Mouse (Mus musculus) megakaryocyte-erythroid progenitor cell, adult 5-6 weeks (primary cell): ENCODE measurements around the gene Enox1. TPM values are rescaled to one million over a fixed set of nuclear protein-coding genes. Genes with fewer than 3 reads are reported as not detected.
"Not testable (repeated sequence)": the region's sequence is repeated elsewhere in the genome, so short reads cannot be mapped to it uniquely, and the experiment has no call there.

Experiments used
- ATAC-seq: replicated peaks from 2 replicates; pipeline ENCODE4 v1.8.0; 2016; ENCODE audit warnings: mild to moderate bottlenecking, inconsistent platforms; ENCODE audit not compliant: severe bottlenecking, poor library complexity, low FRiP score, low TSS enrichment
- total RNA-seq, 2 experiments: library from RNA; stranded (forward) in 1 of 2; stranded (reverse) in 1 of 2; fragments of 200-1000, 215-1000 nt in 1 of 2; fragments of >200 nt in 1 of 2; fragmentation: Nextera tagmentation in 1 of 2; gene quantifications; 2 replicates each; pipeline ENCODE4 v1.2.3; 2014 to 2017

Enox1 gene
- total RNA-seq (2014; fragmentation: Nextera tagmentation) = not detected in 2 replicates
- total RNA-seq (2017) = not detected in 2 replicates

- ATAC-seq = 0 out of 2 replicates have a peak, but pooled peaks have one; percentile 18
Measured at GRCm38 (mm10) chr14:77156222-77156910, at the start of gene Enox1. Enox1 (plus strand) TSS chr14:77156763.

GRCm38 (mm10) chr14:77110622-77111021, 45.9 kb upstream of the Enox1 start:
- not testable (repeated sequence) for ATAC-seq

- peak; percentile 59 for ATAC-seq
Measured at GRCm38 (mm10) chr14:77130612-77131011, 26.0 kb upstream of the Enox1 start.

GRCm38 (mm10) chr14:77136936-77137335, 19.6 kb upstream of the Enox1 start:
- ATAC-seq = no peak

GRCm38 (mm10) chr14:77141324-77142282, 15.0 kb upstream of the Enox1 start:
- peak; percentile 87 for ATAC-seq

GRCm38 (mm10) chr14:77145103-77145502, 11.5 kb upstream of the Enox1 start:
- no peak for ATAC-seq

- ATAC-seq = no peak
Measured at GRCm38 (mm10) chr14:77147635-77148034, 8.9 kb upstream of the Enox1 start.

- no peak for ATAC-seq
Measured at GRCm38 (mm10) chr14:77150556-77150955, 6.0 kb upstream of the Enox1 start.

GRCm38 (mm10) chr14:77151431-77151830, 5.1 kb upstream of the Enox1 start:
- ATAC-seq = no peak

GRCm38 (mm10) chr14:77156911-77157504, 445 bp downstream of the Enox1 start:
- ATAC-seq = 0 out of 2 replicates have a peak, but pooled peaks have one; percentile 30

- no peak for ATAC-seq
Measured at GRCm38 (mm10) chr14:77157505-77157911, 945 bp downstream of the Enox1 start.

GRCm38 (mm10) chr14:77159397-77159796, 2.8 kb downstream of the Enox1 start:
- no peak for ATAC-seq

GRCm38 (mm10) chr14:77162496-77162895, 5.9 kb downstream of the Enox1 start:
- no peak for ATAC-seq

GRCm38 (mm10) chr14:77164396-77164795, 7.8 kb downstream of the Enox1 start:
- ATAC-seq = no peak

GRCm38 (mm10) chr14:77168161-77168560, 11.6 kb downstream of the Enox1 start:
- ATAC-seq = no peak

GRCm38 (mm10) chr14:77174491-77174890, 17.9 kb downstream of the Enox1 start:
- no peak for ATAC-seq

- ATAC-seq = no peak
Measured at GRCm38 (mm10) chr14:77174931-77175330, 18.4 kb downstream of the Enox1 start.

GRCm38 (mm10) chr14:77180241-77180640, 23.7 kb downstream of the Enox1 start:
- no peak for ATAC-seq

- ATAC-seq = no peak
Measured at GRCm38 (mm10) chr14:77180753-77181374, 24.3 kb downstream of the Enox1 start.
